Mouse (Mus musculus) layer of hippocampus, adult 2 months (tissue): Measurements from ENCODE around the gene Tpbpa. TPM values are rescaled to one million over a fixed set of nuclear protein-coding genes. Genes with fewer than 3 reads are reported as not detected.
"Not testable (repeated sequence)": the region's sequence is repeated elsewhere in the genome, so short reads cannot be mapped to it uniquely, and the experiment has no call there.

ENCODE experiments used
- DNase-seq, 2 experiments: peaks; one replicate each; pipeline ENCODE4 v3.0.0; 2022; ENCODE audit warnings: low spot score in 2 of 2
- H3K27ac ChIP-seq: fragments of 200-600 bp; 2 replicates; pipeline ENCODE4 v1.8.1; 2022
- H3K4me3 ChIP-seq: fragments of 200-600 bp; 2 replicates; pipeline ENCODE4 v1.8.1; 2022; ENCODE audit warnings: mild to moderate bottlenecking
- CTCF ChIP-seq: fragments of 200-600 bp; conservative IDR thresholded peaks from 2 replicates; pipeline ENCODE4 v1.8.1; 2022; ENCODE audit warnings: antibody characterized with exemption, mild to moderate bottlenecking, moderate library complexity
- long read RNA-seq, 2 experiments: library from polyadenylated mRNA; stranded (forward); transcript quantifications; one replicate each; pipeline ENCODE4 v2.0.0; 2021; ENCODE audit warnings: borderline mapping rate in 2 of 2
- total RNA-seq, 2 experiments: library from RNA; stranded (reverse); gene quantifications; 2 replicates each; pipeline ENCODE4 v1.2.3; 2021

Tpbpa gene
- total RNA-seq = not detected
- long read RNA-seq, experiment 1 = 0 reads
- long read RNA-seq, experiment 2 = 0 reads

DNA sequence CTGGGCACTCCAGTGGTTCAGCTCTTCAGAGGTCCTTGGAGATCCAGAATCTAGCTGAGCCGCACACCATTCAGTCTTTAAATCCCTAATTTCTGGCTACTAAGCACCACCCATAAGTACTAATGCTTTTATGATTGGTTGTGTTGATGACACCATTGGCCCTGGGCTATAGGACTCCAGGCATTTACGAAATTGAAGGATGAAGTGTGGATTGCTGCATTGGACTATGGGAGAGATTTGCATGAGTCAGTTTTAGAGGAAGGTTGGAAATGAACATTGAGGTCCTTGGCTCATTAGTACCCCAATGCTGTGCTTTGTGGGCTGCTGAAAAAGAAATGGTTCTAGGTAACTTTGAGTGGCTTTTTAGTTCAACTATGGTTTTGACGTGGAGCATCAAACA, at the start of gene Tpbpa:
TSS of gene Tpbpa (minus strand) at position 101 of the 400 bp plus-strand sequence.
- DNase-seq, H3K4me3 ChIP-seq, H3K27ac ChIP-seq: not testable (repeated sequence)

GRCm38 (mm10) chr13:60986915-60987314, 45.1 kb upstream of the Tpbpa start:
- DNase-seq, H3K4me3 ChIP-seq, H3K27ac ChIP-seq: not testable (repeated sequence)

DNA sequence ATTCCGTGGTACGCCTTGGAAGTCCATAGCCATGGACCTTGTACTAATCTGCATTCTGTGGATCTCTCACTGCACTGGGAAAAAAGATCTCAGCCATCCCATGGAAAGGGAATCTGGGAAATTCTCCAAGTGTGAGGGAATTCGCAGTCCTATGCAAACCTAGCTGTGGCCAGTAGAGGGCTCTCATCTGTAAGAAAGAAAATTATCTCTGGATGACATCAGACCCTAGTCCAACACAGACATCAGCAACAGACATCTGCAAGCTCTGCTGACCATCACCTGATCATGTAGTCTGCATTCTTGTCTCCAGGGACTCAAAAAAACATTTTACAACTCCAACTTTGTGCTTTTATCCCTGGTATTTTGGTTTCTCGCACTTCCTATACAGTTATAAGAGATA, 30.5 kb upstream of the Tpbpa start:
- not testable (repeated sequence) for H3K27ac ChIP-seq, DNase-seq, H3K4me3 ChIP-seq

- DNase-seq, H3K4me3 ChIP-seq, H3K27ac ChIP-seq: not testable (repeated sequence)
Observed at GRCm38 (mm10) chr13:60963985-60964384, 22.2 kb upstream of the Tpbpa start.

DNA sequence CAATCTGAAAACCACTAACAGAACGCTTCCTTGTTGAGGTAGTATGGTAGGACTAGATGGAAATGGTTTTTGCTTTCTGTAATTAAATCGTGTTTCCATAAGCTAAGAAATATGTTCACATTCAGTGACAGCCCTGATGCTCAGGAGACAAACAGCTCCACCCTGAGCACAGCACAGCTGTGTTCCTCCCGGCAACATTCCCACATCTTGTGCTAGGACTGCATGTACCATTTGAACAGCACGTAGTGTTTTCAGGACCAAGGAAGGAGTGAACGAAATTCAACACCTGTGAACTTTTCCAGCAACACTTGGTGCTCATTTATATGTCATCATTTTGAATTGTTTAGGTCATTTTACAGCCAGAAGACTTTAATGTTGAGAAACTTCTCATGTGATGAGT, 19.9 kb upstream of the Tpbpa start:
- Histone ChIP-seq H3K4me3 (no peak overlapping the region), H3K27ac (no peak overlapping the region)
- no peak for DNase-seq
- no peak for TF ChIP-seq CTCF

- no peak within 1 kb of the TSS; the same call in 1 of the 2 replicates for H3K4me3 ChIP-seq
- H3K27ac ChIP-seq = no peak within 1 kb of the TSS
- no peak for DNase-seq
- TF ChIP-seq CTCF = no peak
Observed at GRCm38 (mm10) chr13:60936500-60936901, 5.3 kb downstream of the Tpbpa start, which contains the start of the genes Gm49391 and Ctla2a. TSS of gene Gm49391 (minus strand) at chr13:60936571. TSS of gene Ctla2a (minus strand) at chr13:60936625.

- not testable (repeated sequence) for DNase-seq, H3K27ac ChIP-seq, H3K4me3 ChIP-seq
Observed at GRCm38 (mm10) chr13:60935490-60935889, 6.3 kb downstream of the Tpbpa start, which contains the start of gene Gm49393. TSS of gene Gm49393 (minus strand) at chr13:60935590.

- H3K4me3 ChIP-seq, DNase-seq, H3K27ac ChIP-seq: not testable (repeated sequence)
Observed at GRCm38 (mm10) chr13:60904780-60905179, 37.0 kb downstream of the Tpbpa start, which contains the start of gene Tpbpb. TSS of gene Tpbpb (minus strand) at chr13:60904880.

DNA sequence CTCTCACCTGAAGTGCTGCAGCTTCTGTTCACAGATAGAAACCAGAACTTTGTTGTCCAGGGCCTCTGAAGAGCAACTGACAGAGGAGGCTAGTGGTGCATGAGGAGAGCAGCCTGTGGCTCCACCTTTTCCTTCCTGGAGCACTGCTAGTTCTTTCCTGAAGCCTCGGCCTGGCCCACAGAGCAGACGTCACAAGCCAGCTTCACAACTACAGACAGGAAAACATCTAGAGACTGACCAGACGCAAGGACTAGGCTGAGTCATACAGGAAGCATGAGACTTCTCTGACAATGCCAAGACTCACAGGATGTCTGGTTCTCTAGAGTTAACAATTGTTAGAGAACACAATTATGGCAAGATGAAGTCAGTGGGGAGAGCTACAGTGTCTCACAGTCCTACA, 44.5 kb downstream of the Tpbpa start, which contains the start of gene Ctla2b:
TSS of gene Ctla2b (minus strand) at position 120 of the 400 bp plus-strand sequence.
- TF ChIP-seq CTCF = no peak
- no peak within 1 kb of the TSS for H3K27ac ChIP-seq
- no peak for DNase-seq
- H3K4me3 ChIP-seq = no peak within 1 kb of the TSS

- not testable (repeated sequence) for H3K27ac ChIP-seq, DNase-seq, H3K4me3 ChIP-seq
Observed at GRCm38 (mm10) chr13:60896794-60897193, 45.0 kb downstream of the Tpbpa start, which contains the start of gene Gm49392. TSS of gene Gm49392 (minus strand) at chr13:60896894.

GRCm38 (mm10) chr13:60895406-60896160, 46.2 kb downstream of the Tpbpa start:
- H3K27ac ChIP-seq = no peak overlapping the region
- no peak for TF ChIP-seq CTCF
- no peak for DNase-seq

DNA sequence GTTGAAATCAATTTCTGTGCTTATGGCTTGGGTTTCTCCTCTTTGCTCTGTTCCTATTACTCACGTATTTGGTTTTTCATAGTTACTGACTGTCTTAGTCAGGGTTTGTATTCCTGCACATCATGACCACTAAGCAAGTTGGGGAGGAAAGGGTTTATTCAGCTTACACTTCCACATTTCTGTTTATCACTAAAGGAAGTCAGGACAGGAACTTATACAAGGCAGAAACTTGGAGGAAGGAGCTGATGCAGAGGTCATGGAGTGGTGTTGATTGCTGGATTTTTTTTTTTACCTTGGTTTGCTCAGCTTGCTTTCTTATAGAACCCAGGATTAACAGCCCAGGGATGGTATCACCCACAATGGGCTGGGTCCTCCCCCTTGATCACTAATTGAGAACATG, 49.5 kb downstream of the Tpbpa start:
- no peak for TF ChIP-seq CTCF
- DNase-seq = no peak
- no peak overlapping the region for H3K4me3 ChIP-seq
- H3K27ac ChIP-seq = no peak overlapping the region

More at GRCm38 (mm10) chr13:60895406-60896160, 46.2 kb downstream of the Tpbpa start:
- H3K4me3 ChIP-seq = no peak overlapping the region

Other genes starting within 250 kb of the Tpbpa start
- gene BC051665, start 155.6 kb downstream of the Tpbpa start, total RNA-seq = not detected
- not detected for gene Ctsll3, start 139.1 kb downstream of the Tpbpa start, total RNA-seq
- not detected for gene 4930486L24Rik, start 77.5 kb downstream of the Tpbpa start, total RNA-seq
- gene Gm49392, start 45.1 kb downstream of the Tpbpa start, total RNA-seq = not detected
- gene Ctla2b, start 44.5 kb downstream of the Tpbpa start, total RNA-seq = 1 to 10 TPM in 1 of 2 experiments, under 1 TPM in 1; 0.83 to 1.8 TPM
- gene Tpbpb, start 37.1 kb downstream of the Tpbpa start, total RNA-seq = not detected
- gene Gm49393, start 6.4 kb downstream of the Tpbpa start, total RNA-seq = not detected
- not detected for gene Gm49391, start 5.4 kb downstream of the Tpbpa start, total RNA-seq
- 10 to 100 TPM; 11.8 to 13.9 TPM for gene Ctla2a, start 5.4 kb downstream of the Tpbpa start, total RNA-seq
- not detected for gene Ctsj, start 64.0 kb upstream of the Tpbpa start, total RNA-seq
- gene Ctsq, start 98.6 kb upstream of the Tpbpa start, total RNA-seq = not detected
- gene Ctsr, start 222.3 kb upstream of the Tpbpa start, total RNA-seq = not detected